Mouse (Mus musculus) cerebellum, postnatal 4 days (tissue): ENCODE measurements at regions not wholly inside any gene's neighbourhood (a gene's known extent, or its start where the extent isn't known, plus 50 kb on each side); places are given as distances from the start of the nearest gene placed in this dataset.
"Not testable (repeated sequence)": the region's sequence is repeated elsewhere in the genome, so short reads cannot be mapped to it uniquely, and the experiment has no call there.

Source experiments
- DNase-seq, 2 experiments: peaks; one replicate each; pipeline ENCODE4 v3.0.0; 2022; ENCODE audit warnings: low spot score in 2 of 2, mixed read lengths in 1 of 2

- DNase-seq: no peak
These were observed 122.9 kb upstream of the Emcn start for GRCm38 (mm10) chr3:137217926-137218325.

- DNase-seq: no peak
These were observed 114.7 kb upstream of the Emcn start for GRCm38 (mm10) chr3:137226151-137226550.

GRCm38 (mm10) chr3:137227122-137227838, 113.6 kb upstream of the Emcn start:
- no peak for DNase-seq

- DNase-seq: no peak
These were observed 112.5 kb upstream of the Emcn start for GRCm38 (mm10) chr3:137228416-137228815.

- no peak for DNase-seq
These were observed 98.0 kb upstream of the Emcn start for GRCm38 (mm10) chr3:137242877-137243276.

GRCm38 (mm10) chr3:137263907-137264306, 77.0 kb upstream of the Emcn start:
- no peak for DNase-seq

GRCm38 (mm10) chr3:137267752-137268151, 73.1 kb upstream of the Emcn start:
- DNase-seq: no peak

GRCm38 (mm10) chr3:137275444-137275843, 65.4 kb upstream of the Emcn start:
- DNase-seq: no peak

GRCm38 (mm10) chr3:137279284-137279683, 61.6 kb upstream of the Emcn start:
- DNase-seq: no peak

- DNase-seq: no peak
These were observed 59.8 kb upstream of the Emcn start for GRCm38 (mm10) chr3:137281052-137281451.

GRCm38 (mm10) chr3:137287558-137287957, 53.3 kb upstream of the Emcn start:
- DNase-seq: not testable (repeated sequence)

GRCm38 (mm10) chr3:137288301-137288942, 52.4 kb upstream of the Emcn start:
- DNase-seq: no peak

- DNase-seq: no peak
These were observed 51.8 kb upstream of the Emcn start for GRCm38 (mm10) chr3:137288943-137289682.

- no peak for DNase-seq
These were observed 51.2 kb upstream of the Emcn start for GRCm38 (mm10) chr3:137289683-137289984.
